Mouse (Mus musculus) activated CD4-positive, CD25-positive, alpha-beta regulatory T cell, adult 4 months (primary cell): ENCODE measurements at regions not wholly inside any gene's neighbourhood (a gene's known extent, or its start where the extent isn't known, plus 50 kb on each side); places are given as distances from the start of the nearest gene placed in this dataset.

Source experiments
- ATAC-seq: one replicate; pipeline ENCODE4 v1.8.0; 2017

DNA sequence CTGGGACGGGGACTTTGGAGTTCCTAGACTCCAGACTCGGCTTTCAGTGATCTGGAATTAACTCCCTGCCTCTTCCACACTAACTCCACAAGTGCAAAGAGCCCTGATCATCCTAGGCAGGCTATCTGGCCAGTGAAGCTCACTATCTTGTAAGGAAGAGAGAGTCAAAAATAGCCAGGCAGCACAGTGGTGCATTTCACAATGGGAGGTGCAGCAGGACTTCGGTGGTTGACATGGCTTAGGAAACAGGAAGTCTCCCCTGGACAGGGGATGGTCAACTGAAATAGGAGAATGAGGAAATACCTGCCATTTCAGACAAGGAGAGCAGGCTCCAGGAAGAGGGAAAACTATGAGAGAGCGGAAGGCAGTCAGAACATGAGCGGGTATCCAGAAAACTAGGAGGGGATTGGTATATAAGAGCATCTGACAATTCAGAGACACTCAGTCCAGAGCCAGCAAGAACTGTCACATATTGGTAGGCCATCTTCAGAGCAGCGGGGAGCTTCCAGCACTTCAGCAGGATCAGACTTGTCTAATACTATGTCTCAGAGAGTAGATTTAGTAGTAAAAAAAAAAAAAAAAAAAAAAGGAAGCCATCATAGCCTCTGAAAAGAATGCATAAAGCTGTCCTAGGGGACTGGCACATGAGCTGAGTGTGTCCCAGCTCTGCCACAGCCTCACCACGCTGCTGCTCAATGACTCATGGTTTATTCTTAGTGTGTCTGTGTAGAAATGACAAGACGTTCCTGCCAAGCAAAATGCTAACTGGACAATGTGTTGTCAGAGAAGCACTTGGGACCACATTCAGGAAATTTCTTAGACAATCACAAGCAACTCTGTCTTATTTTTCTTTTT lies 184.5 kb upstream of the Cpeb2 start:
- ATAC-seq: no peak

DNA sequence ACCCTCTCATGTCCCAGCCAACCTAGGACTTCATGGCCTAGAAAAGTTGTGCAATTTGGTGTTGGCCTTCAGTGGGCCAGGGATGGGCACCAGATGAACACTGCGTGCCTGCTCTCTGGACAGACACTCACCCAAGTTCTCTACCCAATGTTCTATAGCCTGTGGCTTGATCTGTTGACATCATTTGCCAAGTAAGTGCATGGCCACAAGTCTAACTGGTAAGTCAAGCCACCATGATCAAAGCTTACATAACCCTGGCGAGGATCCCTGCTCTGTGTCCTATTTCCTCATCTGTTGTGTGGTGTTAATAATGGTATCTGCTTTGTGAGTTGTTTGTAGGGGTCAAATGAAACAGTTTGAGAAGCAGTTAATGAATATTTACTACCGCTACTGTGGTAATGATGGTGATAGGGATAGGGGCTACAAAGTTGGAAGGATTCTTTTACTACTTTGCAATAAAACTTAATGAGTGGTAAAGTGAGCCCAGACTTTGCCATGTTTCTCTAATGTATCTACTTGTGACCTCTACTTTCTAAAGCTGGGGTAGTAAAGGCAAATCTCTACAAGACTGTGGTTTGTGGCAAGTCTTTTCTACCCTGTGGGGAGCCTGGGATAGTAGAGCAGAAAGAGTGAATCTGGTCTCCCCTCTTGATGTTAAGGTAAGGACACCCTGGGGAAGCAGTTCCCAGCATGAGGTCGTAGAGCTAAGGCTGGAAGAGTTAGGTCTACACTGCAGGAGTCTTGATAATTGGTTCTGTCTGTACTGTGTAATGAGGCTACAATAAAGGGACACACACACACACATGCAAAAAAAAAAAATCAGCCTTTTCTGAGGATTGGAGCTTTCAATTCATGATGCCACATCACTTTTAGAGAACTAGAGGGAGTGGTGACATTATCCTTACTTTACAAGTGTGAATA lies 183.3 kb upstream of the Cpeb2 start:
- no peak for ATAC-seq

DNA sequence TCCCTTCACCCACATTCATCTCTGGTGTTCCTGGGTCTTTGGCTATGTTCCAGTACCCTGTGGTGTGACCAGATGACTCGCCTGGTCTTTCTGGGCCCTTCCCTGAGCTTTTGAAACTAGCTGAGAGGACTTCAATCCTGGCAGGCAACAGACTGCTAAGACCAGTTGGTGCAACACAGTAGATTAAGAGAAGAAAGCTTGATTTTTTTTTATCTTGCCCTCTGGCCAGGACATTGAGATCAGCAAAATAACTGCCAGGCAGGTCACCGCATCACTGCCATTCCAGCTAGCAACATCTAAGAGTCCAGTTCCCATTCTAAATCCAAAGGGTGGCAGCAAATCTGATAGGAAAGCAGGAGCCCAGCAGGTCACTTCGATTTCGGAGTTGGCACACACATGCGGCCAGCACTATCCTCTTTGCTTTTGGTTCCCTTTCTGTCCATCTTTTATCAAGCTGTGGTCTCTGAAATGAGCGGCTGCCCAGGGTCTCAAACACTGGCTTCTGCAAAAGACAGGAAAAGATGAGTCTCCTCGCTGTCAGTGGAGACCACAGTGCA lies 181.9 kb upstream of the Cpeb2 start:
- no peak for ATAC-seq

DNA sequence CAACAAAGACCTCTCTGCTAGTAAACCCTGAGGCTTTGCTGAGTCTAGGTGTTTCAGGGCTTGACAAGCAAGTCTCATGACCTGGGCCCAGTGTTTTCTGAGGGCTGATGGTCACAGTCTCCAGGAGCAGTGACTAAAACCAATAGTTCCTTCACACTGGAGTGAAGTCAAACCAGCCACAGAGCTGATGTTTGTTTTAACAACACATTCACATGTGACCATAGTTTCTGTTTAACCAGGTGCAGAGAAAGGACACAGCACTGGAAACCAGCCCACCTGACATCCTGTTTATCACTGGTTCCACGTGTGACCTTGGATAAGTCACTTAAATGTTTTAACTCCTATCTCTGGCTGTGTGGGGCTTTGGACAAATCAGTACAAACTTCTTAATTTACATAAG lies 180.3 kb upstream of the Cpeb2 start:
- no peak for ATAC-seq

DNA sequence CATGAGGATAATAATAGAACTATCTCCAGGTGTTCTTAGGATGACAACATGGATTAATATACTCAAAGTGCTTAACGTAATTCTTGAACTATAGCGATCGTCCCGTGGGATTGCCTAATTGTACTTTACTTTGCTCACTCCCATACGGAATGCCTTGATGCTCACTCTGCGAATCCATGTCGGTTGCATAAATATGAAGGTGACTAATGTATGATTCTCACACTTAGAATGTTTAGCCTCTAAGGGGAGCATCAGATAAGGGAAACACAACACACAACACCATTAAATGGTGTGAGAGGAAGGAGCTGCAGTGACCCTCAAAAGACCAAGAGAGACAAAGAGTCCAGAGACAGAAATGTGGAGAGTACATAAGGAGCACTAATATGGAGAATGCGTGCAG lies 178.4 kb upstream of the Cpeb2 start:
- ATAC-seq: no peak

DNA sequence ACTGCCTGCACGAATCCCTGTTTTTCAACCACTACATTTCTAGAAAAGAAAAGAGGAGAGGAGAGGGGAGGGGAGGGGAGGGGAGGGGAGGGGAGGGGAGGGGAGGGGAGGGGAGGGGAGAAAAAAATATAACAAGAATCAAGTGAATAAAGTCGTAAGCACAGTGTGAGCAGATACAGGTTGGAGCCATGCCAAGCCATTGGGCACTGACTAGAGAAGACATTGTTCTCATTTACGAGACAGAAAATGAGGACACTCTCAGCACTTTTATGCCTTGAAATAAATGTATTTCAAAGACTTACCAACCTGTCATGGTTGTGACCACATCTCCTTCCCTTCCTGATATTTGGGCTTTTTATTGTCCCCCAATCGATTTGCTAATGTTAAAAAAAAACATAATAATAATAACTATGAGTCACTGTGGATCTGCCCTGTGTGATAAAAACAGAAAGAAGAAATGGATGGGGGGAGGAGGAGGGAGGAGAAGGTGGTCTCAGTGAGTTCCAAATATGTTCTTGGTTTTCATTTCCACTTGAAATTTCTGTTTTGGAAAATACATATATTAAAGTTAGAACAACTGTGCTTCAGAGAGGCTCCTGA lies 177.8 kb upstream of the Cpeb2 start:
- no peak for ATAC-seq

DNA sequence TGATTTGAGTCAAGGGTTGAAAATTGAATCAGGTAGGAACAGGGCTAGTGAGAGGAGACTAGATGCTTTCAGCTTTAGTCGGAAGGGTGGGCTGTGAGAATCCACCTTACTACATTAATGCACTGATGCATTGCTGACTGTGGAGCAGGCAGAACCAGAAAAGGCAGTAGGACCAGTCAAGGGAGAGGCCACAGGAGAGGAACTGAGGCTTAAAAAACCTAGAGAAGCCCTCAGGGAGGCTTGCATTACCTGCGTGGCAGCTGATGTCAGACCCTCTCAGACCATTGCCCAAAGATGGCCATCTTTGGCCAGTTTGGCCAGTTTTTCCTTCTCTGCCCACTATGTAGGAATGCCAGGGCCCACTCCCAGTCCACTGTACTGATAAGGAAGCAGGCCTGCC lies 176.5 kb upstream of the Cpeb2 start:
- no peak for ATAC-seq

DNA sequence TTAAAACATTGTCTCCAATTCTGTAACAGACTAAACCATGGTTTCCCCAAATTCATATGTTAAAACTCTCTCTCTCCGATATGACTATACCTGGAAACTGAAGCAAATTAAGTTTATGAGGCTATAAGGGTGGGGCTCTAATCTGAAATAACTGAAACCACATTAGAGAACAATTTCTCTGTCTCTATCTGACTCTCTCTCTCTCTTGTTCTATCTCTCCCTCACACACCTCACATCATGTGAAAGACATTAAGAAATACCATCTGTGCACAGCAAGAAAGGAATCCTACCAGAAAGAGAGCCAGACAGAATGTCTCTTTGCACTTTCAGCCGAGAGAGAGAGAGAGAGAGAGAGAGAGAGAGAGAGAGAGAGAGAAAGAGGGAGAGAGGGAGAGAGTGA lies 171.7 kb upstream of the Cpeb2 start:
- ATAC-seq: no peak

DNA sequence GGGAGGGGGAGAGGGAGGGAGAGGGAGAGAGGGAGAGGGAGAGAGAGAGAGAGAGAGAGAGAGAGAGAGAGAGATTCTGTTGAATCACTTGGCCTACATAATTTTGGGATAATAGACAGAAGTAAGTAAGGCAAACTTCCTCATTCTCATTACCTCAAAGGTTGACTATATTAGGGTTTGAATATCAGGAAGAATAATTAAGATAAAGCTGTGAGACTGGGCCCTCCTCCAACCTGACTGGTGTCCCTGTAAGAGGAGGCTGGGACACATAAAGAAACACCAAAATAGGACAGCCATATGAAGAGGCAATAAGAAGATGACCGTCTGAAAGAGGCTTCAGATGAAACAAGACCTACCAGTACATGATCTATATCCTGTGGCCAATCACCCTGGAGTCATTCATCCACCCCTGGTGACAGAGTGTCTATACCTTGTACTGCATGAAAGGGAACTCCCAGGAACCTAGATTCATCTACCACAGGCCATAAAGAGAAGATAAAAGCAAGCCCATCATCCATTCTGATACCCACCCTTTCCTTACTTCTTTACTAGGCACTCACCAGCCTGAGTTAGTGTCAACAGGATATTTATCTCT lies 171.1 kb upstream of the Cpeb2 start:
- no peak for ATAC-seq

DNA sequence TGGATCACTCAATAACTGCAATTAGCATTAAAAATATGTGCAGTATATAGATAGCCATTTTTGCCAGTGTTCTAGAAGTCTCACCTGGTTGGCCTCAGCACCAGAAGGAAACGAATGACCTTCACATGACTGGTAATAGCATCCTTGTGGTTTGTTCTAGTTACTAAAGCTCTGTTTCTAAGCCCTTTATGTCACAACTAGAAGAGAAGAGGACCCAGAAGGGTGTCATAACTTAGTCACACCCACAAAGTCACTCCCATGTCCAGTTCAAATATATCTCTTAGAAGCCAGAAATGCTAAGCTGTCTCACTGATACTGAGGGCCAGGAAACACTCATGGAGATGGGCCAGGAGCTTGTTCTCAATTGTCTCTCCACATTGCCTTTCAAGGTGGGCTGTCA lies 170.5 kb upstream of the Cpeb2 start:
- ATAC-seq: no peak

DNA sequence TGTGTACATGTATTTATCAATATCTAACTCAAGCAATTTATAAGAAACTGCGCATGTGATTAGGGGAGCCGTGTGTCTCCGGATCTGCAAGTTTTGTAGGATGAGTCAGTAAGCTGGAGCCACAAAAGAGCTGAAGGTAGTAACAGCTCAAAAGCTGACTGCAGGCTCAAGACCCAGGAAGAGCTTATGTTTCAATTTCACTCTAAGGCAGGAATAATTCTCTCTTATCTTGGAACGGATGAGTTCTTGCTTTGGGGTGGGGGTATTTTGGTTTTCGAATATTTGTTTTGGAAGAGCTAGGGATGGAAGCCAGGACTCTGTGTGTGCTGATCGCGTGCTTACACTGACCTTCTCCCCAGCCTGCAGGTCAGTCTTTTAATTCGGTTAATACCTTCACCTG lies 169.6 kb upstream of the Cpeb2 start:
- no peak for ATAC-seq

DNA sequence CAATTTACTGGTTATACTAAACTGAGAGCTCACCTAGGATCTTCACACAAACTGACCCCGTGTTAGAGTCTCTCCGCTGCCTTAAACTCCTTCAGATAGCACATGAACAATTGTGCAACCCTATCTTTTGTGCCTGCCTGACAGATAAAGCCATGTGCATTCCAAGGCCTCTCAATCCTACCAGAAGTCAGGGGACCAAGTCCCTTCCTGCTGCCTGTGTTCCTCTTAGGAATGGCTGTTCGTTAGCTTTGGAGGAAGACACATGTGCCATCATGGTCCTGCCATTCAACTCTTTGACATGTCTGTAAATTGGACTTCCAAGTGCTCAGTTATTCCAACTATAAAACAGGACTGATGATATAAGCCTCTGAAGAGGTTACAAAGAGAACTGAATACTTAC lies 161.4 kb upstream of the Cpeb2 start:
- no peak for ATAC-seq

DNA sequence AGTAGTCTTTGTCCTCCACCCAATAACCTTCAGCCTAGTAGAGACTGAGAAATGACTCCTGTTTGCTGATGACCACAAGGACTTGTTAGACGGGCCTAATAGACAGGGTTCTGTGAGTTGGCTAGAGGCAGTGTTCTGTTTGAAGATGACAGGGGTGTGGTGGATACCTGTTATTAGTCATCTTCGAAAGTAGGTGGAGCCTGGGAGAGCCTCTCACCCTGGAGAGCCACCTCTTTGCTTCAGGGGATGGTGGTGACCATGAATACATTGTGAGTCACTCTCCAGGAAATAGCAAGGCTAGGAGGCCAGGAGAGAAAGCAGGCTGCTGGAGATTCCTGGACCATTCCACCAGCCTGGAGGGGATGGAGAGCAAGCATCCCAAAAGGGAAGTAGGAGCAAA lies 160.6 kb upstream of the Cpeb2 start:
- ATAC-seq: no peak

DNA sequence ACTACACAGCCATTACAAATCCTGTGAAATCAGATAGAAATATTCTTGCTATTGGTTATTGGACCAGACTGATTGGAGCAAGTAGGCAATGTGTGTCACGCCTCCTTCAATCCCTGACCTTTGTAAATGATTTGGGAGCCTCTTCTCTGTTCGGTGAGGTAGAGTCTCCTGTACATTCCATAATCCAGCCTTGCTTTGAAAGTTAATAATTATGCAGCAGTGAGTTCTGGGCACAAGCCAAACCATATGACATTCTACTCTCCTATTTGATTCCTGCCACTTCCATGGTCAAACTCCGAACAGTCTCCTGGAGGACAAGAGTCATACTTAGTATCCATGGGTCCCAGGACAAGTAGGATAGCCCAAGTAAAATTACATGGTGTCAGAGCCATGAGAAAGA lies 158.4 kb upstream of the Cpeb2 start:
- no peak for ATAC-seq

DNA sequence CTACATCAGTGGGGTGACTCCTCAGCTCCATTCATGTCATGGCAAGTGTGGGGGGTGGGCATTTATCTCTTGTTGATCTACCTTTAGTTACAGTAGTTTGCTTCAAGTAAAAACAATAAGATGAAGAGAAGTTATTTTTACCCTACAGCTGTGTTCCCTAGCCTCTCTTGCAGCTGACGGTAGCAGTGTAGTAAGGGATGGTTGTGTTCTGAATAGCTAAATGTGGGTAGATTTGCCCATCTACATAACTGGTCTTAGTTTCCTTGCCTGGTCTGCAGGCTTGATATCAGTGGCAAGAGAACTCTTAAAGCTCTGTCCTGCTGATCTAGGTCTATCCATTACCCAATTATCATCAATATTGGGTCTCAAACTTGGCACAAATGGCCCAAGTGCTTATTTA lies 152.7 kb upstream of the Cpeb2 start:
- ATAC-seq: no peak

DNA sequence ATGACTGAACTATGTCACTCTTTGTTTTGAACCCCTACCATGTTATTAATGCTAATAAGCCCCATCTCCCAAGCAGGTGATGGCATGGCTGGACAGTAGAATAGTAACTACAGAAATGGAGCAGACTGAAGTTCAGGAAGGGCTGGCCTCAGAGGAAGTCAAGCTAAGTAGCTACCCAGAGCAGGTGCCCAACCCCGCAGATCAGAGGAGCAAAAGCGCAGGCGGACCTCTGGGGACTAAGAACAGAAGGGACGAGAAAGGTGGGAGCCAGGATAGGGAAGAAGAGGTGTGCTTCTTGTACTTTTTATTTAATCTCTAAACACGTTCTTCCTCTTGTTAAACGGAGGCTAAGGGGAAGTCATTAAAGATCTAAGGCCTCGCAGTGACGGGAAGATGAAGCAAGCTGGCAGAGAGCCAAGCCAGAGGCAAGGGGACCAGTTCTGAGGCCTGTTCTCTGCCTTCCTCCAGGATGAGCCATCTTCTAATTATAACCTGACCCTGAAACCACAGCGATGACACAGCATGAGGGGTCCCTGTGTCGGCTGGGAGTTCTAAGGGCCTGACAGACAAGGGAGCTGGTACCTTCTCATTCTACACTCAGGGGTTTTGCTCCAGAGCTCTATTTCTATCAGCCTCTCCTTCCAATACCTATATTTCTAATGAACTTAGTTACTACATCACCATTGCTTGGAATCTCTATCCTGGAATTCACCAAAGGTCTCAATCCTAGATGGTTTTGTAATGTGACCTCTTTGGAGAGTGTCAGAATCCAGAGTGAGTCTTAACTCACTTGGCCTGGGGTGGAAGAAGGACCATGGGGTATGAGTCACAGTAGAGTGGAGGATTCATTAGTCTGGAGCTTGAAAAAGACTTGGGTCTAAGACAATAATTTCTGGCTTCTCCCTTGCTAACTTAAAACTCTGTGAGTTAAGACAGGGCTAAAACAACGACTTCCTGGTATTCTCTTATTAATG lies 151.1 kb upstream of the Cpeb2 start:
- ATAC-seq: no peak

DNA sequence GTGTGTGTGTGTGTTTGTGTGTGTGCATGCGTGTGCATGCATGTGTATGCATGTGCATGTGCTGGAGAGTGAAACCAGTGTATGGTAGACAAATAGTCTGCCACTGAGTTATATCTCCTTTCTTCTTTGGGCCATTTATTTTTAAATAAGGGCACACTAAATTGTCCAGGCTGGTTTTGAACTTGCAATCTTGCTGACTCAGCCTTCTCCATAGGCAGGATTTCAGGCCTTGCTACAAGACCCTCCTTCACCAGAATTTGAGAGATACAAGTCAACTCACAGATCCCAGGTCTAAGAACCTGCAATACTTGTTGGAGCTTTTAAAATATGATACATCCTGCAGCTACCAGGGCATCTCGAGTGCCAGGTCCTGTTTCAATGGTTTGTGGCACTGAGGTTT lies 145.9 kb upstream of the Cpeb2 start:
- no peak for ATAC-seq

DNA sequence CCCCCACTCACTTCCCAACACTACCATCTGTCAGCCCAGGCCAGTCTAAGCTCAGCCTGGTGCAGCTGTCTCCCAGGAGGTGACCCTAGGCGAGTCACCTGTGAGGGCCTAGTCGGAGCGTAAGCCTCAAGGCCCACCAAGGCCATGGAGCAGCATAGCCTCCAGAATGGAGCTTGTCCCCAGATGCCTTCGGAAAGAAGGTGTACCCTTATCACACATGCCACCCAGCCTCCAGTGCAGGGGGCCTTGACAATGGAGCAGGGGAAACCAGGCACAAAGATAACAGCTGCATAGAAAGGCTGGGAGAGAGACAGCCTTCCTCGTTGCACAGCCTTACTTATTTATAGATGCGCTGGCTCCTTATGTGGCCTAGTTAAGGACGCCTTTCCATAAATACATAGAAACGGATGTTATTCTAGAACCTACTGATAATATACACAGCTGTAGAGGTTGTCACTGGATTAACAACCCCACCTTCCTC lies 145.0 kb upstream of the Cpeb2 start:
- ATAC-seq: no peak

DNA sequence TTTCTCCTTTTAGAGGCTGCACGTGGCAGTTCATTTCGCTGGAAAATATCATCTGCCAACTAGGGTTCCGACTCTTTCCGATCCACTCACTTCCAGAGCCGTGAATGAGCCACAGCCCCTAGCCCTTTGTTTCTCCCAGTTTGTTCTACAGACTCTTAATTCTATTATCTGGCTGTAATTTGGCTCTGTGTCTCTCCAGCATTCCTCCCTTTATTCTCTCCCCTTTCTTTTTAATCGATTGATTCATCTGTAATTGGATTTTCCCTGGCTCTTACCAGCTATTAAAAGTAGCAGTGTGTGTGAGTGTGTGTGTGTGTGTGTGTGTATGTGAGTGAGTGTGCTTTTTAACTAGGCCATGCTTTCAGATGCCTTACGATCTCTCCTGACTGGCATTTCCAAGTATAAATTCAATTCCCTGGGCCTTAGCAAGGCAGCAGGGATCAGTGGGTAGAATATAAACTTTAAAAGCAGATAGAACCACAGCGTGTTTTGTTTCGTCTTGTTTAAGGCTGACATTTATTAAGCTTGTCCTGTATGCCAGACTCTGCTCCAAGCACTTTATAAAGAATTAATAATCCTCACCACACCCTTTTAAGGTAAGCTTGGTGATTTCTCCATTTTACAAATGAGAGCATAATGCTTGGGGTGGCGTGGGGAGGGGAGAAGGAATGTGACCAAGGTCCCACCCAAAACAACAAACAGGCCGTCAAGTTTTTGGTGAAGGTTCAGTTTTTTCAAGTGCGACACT lies 144.1 kb upstream of the Cpeb2 start:
- no peak for ATAC-seq

DNA sequence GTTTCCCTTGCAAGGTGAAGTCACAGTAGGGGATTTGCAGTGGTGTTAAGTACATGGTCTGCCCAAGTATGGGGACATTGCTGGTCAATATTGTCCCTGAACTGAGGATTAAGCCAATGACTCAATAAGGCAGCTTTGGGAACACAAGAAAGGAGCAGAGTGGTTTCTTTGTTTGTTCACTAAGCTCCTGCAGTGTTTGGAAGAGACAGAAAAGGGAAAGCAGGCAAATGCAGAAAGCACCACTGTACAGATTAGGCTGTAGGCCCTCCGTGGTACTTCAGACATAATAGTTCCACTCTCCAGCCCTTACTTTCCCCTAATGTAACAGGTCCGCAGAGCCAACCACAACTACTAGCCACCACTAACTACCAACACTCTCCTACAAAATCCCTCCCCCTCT lies 143.5 kb upstream of the Cpeb2 start:
- no peak for ATAC-seq

DNA sequence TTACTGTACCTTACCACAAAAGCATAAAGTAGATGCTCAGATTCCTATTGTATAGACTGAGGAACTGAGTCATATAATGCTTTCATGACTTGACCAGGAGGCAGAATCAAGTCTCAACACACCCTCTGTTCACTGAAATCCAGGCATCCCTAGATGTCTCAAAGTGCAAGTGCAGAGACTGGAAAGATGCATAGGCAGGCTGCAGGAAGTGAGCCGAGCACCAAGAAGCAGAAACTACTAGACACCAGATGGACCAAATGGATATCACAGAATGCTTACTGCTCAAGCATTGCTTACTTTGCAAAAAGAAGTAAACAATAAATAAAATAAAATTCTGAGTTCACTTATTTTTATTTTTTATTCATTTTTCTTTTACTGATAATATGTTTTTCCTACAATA lies 143.0 kb upstream of the Cpeb2 start:
- no peak for ATAC-seq
